Mouse (Mus musculus) gastrocnemius, adult 8-10 months (tissue): ENCODE results near the gene Oscp1. TPM values are rescaled to one million over a fixed set of nuclear protein-coding genes. Genes with fewer than 3 reads are reported as not detected.

Experiments used
- total RNA-seq, 4 experiments: library from RNA; stranded (reverse); gene quantifications; 2 replicates each; pipeline ENCODE4 v1.2.4; 2022

Oscp1 gene
- total RNA-seq, 4 experiments from 2014 or later, result 1.2 to 3.2 (median 2.9) TPM

Other genes starting within 250 kb of the Oscp1 start
- under 1 TPM; 0.10 to 0.44 (median 0.36) TPM for gene Csf3r, start 34.0 kb upstream of the Oscp1 start, total RNA-seq
- 10 to 100 TPM; 62.8 to 70.5 (median 66.0) TPM for gene Mrps15, start 11.6 kb upstream of the Oscp1 start, total RNA-seq
- 10 to 100 TPM in 1 of 4 experiments, 1 to 10 TPM in 3; 8.8 to 10.9 (median 9.4) TPM for gene Lsm10, start 38.1 kb downstream of the Oscp1 start, total RNA-seq
- 100 to 1,000 TPM; 122 to 135 (median 128) TPM for gene Stk40, start 45.4 kb downstream of the Oscp1 start, total RNA-seq
- gene Eva1b, start 89.2 kb downstream of the Oscp1 start, total RNA-seq, result 1 to 10 TPM; 2.0 to 4.9 (median 2.6) TPM
- gene Sh3d21, start 104.9 kb downstream of the Oscp1 start, total RNA-seq, result under 1 TPM; 0.46 to 0.86 (median 0.68) TPM
- 100 to 1,000 TPM in 3 of 4 experiments, 10 to 100 TPM in 1; 95.8 to 107 (median 105) TPM for gene Thrap3, start 144.2 kb downstream of the Oscp1 start, total RNA-seq
- gene Map7d1, start 197.8 kb downstream of the Oscp1 start, total RNA-seq, result 100 to 1,000 TPM; 138 to 195 (median 173) TPM
- 10 to 100 TPM; 19.7 to 23.2 (median 22.3) TPM for gene Trappc3, start 203.8 kb downstream of the Oscp1 start, total RNA-seq
- 1 to 10 TPM in 2 of 4 experiments, under 1 TPM in 2; 0.46 to 1.6 (median 1.1) TPM for gene Col8a2, start 228.2 kb downstream of the Oscp1 start, total RNA-seq